Mouse (Mus musculus) liver, adult (tissue): ENCODE measurements around the gene Prss56.

Experiments used
- GATA4 ChIP-seq: IDR thresholded peaks from 2 replicates; pipeline ENCODE4 v1.6.1; 2014; ENCODE audit warnings: mild to moderate bottlenecking, low read length; ENCODE audit not compliant: insufficient replicate concordance

Prss56 gene

DNA sequence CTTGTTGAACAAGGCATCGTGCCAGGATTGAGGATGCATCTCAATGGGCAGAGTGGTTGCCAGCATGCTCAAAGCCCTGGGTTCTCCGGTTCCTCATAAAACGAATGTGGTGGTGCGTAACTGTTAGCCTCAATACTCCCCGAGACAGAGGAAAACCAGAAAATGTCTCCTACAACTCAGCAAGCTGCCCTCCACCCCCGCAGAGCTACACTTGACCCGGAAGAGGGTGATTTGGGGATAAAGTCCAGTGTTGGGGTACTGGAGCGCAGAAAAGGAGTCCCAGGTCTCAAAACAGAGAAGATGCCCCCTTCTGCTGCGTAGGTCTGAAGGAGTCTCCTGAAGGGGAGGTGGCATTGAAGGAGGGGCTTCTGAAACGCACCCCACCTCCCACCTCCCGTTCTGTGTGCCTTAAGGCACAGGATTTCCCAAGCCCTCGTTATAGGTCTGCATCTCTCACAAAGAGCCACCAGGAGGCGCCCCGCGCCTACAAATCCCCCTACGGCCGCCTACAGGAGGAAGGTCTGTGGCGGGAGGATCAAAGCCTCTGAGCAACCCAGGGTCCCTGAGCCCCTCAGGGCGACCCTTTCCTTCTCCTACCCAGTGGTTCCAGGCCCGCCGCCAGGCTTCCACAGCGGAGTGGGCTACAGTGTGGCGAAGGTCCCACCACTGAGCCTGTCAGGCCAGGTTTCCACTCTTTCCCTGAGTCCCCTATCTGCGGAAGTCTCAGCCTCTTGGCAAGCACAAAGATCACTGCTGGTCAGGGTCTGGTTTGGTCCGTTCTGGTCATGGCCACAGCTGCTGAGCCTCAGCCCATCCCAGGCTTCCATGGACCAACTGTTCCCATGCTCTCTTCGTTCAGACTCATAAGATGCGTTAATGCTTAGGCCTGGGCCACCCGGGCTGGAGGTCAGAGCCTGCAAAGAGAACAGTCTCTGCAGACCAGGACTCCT, 8.8 kb upstream of the Prss56 start:
- TF ChIP-seq GATA4, result no peak

- no peak for TF ChIP-seq GATA4
These were observed 7.2 kb upstream of the Prss56 start for GRCm38 (mm10) chr1:87175852-87176292.

DNA sequence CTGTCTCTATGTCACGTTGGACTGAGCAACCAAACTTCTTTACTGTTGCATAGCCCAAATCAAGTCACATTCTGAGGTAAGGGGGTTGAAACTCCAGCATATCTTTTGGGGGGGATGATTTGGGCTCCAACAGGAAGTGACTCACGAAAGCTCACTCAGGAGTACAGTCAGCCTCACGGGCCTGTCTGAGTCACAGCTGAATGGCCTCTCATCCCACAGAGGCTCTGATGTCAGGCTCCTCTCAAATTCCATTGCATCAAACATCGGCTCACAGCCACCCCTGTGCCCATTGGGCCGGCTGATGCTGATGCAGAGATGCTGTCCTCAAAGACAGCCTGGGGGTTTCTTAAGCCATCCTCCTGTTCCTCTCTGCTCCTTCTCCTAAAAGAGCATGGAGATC, 2.2 kb upstream of the Prss56 start:
- no peak for TF ChIP-seq GATA4

DNA sequence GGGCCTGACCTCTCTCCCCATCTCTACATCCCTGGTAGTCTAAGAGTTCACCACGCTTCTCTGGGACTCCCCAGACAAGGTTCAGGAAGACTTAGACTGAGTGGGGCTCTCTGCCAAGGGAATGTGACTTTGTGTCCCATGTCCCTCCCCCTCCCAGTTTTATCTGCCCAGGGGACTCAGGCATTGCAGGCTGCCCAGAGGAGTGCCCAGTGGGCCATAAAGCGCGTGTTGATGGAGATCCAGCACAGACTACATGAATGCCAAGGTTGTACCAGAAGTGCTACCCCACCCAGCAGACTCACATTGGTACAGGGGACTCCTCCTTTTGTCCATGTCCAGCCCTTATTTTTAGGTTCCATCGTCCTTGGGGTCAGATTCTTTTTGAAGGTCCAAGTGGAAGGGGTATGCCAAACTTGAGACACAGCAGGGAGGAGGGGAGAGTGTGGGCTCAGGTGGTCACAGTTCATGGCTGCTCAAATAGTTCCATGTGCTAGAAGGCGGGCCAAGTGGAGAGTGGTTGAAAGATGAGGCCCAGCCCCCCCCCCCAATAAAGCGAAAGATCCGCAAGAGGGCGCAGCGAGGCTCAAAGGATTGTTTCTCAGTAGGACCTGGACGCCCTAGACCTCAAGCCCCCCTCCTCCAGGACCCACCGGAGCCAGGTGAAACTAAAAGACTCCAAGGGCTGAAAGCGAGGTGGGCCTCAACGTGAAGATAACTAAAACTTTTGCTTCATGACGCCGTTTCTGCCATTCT, 1.1 kb downstream of the Prss56 start:
- TF ChIP-seq GATA4, result no peak

DNA sequence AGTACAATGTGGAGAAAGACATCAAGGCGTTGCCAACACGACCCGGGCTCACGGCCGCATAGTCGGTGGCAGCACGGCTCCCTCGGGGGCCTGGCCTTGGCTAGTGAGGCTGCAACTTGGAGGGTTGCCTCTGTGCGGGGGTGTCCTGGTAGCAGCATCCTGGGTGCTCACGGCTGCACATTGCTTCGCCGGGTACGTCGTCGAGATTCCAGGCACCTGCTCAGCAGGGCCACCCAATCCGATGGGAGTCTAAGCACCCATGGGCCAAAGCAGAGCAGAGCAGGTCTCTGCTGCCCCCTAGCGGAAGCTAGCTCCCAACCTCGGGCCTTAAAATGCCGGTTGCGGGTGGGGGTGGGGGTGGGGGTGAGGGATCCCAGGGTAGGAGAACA, 1.6 kb downstream of the Prss56 start:
- no peak for TF ChIP-seq GATA4

DNA sequence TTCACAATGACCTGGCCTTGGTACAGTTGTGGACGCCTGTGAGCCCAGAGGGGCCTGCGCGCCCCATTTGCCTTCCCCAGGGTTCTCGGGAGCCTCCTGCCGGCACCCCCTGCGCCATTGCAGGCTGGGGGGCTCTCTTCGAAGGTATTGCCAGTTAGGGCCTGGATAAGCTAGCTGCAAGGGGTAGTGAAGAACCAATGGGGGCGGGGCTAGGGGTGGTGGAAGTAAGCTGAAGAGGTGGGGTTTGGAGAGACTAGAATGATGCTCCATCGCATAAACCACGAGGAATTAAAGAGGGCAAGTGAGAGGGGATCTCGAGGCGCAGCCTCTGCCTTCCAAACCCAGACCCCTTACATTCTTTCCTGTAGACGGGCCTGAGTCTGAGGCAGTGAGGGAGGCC, 2.4 kb downstream of the Prss56 start:
- TF ChIP-seq GATA4, result no peak

DNA sequence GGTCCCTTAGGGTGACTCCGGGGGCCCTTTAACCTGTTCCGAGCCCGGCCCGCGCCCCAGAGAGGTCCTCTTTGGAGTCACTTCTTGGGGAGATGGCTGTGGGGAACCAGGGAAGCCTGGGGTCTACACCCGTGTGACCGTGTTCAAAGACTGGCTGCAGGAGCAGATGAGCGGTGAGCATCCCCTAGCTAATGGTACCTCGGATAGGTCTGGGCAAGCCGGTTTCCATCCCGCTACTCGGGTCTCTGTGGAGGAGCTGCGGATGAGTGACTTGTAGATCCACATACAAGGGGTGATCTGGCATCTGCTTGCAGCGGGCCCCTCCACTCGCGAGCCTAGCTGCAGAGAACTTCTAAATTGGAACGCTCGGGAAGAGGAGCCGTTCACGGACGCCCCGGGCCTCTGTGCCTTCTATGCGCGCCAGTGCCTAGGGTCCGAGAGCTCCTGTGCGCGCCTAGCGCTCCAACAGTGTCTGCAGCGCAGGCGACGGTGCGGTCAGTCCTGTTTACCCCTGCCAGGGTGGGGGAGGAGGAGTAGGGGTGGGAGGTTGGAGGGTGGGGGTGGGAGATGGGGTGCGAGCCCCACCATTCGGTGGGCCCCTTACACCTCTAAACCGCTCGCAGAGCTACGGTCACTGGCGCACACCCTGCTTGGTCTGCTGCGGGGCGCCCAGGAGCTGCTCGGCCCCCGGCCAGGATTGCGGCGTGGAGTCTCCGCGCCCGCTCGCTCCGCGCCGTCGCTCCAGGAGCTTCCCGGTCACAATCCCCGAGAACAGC, 3.3 kb downstream of the Prss56 start:
- TF ChIP-seq GATA4, result no peak

- no peak for TF ChIP-seq GATA4
These were observed 3.9 kb downstream of the Prss56 start for GRCm38 (mm10) chr1:87187037-87187355.

GRCm38 (mm10) chr1:87190429-87190828, 7.3 kb downstream of the Prss56 start, which contains the start of gene Chrnd:
TSS of gene Chrnd (plus strand) at chr1:87190607.
- no peak for TF ChIP-seq GATA4

DNA sequence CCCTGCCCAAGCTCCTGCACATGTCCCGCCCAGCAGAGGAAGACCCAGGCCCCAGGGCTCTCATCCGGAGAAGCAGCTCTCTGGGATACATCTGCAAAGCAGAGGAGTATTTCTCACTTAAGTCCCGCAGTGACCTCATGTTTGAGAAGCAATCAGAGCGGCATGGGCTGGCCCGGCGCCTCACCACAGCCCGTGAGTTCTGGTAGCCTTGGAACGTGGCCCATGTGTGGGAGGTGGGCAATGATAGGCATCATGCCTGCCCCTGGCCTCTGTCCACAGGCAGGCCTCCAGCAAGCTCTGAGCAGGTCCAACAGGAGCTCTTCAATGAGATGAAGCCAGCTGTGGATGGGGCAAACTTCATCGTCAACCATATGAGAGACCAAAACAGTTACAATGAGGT, 14.2 kb downstream of the Prss56 start:
- TF ChIP-seq GATA4, result no peak

DNA sequence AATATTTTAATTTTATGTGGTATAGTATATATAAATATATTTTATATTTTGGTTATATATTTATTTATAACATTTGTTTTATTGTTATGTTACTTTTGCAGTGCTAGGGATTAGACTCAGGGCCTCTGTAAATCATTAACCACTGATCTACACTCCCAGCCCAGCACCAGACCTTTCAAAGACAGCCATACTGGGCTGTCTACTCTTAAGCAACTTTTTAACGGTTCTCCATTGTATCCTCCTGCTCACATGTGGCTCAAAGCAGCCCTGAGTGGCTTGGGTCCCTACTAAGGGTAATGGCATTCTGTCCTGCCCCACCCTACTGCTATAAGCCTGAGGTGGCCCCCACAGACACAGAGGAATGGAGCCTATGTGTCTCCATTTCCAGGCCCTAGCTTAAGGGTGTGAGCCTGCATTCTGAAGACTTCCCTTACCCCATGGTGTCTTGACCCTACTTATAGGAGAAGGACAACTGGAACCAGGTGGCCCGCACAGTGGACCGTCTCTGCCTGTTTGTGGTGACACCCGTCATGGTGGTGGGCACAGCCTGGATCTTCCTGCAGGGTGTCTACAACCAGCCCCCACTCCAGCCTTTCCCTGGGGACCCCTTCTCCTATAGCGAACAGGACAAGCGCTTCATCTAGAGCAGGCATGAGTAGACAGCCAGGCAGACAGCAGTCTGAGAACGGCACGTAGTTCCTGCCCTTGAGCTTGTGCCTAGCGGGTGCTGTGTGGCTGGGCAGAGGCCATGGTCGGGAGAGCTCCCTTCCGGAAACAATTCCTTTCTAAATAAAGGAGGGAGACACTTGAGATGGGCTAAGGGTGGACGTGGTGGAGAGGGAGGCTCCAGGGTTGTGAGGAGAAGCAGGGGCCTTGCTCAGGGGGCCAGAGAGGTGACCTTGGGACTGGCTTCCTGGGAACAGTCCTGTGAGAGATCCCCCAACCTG, 15.3 kb downstream of the Prss56 start:
- no peak for TF ChIP-seq GATA4

- no peak for TF ChIP-seq GATA4
These were observed 17.7 kb downstream of the Prss56 start for GRCm38 (mm10) chr1:87200811-87201210.

DNA sequence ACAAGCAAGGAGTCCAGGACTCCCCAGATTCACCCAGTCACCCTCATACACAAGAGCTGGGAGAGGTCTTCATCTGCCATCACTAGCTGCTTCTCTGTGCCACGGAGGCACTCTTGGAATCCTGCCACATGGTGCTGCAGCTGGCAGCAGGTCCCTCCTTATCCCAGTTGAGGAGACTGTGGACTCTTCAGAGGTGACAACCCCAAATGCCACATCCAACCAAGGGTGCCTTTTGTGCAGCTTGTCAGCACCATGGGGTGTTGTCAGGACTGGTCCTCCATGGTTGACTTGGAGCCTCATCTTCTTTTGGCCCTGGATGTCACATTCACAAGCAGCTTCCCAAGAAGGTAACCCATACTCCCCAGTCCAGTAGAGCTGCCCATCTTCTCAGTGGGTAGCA, 18.7 kb downstream of the Prss56 start:
- no peak for TF ChIP-seq GATA4

DNA sequence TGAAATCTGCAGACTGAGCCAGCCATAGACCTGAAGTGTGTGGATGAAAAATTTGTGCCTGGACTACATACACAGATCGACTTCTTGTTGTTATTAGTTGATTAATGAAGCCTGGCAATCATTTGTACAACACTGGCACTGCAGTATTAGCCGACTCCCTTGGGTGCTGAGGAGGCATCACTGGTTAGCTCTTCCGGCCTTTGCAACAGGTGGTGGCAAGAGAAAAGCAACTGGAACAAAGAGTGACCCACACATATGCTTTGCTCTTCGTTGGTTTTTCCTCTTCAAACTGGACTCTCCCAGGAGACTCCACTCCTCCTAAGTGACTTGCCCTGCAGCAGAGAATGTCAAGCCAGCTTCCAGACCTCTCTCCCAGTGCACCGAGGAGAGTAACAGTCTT, 20.7 kb downstream of the Prss56 start:
- TF ChIP-seq GATA4, result no peak
